Mouse (Mus musculus) intestine, embryonic 16.5 days (tissue): Measurements from ENCODE around the gene Krt88. TPM values are rescaled to one million over a fixed set of nuclear protein-coding genes. Genes with fewer than 3 reads are reported as not detected.

Source experiments
- ATAC-seq: fragments of 200-750 bp; cut with Nextera tagmentation; 2 replicates; pipeline ENCODE4 v1.8.0; 2017; ENCODE audit warnings: moderate TSS enrichment, moderate library complexity
- H3K27ac ChIP-seq: fragments of 300-500 bp; sonication (generic); 2 replicates; pipeline ENCODE4 v1.5.1; 2014; ENCODE audit warnings: mild to moderate bottlenecking, low read length
- H3K27me3 ChIP-seq: fragments of 300-500 bp; sonication (generic); replicated peaks from 2 replicates; pipeline ENCODE4 v1.6.1; 2014; ENCODE audit warnings: low read length, control low read depth, mixed read lengths; ENCODE audit not compliant: control insufficient read depth, insufficient read depth
- H3K36me3 ChIP-seq: fragments of 300-500 bp; sonication (generic); 2 replicates; pipeline ENCODE4 v1.6.1; 2014; ENCODE audit warnings: low read length, control low read depth; ENCODE audit not compliant: control insufficient read depth, insufficient read depth
- H3K4me1 ChIP-seq: fragments of 300-500 bp; sonication (generic); 2 replicates; pipeline ENCODE4 v1.6.1; 2014; ENCODE audit warnings: low read length, control low read depth, mixed read lengths; ENCODE audit not compliant: control insufficient read depth, insufficient read depth
- H3K4me2 ChIP-seq: fragments of 300-500 bp; sonication (generic); 2 replicates; pipeline ENCODE4 v1.6.1; 2014; ENCODE audit warnings: low read depth, low read length, control low read depth
- H3K4me3 ChIP-seq: fragments of 300-500 bp; sonication (generic); 2 replicates; pipeline ENCODE4 v1.5.1; 2014; ENCODE audit warnings: mild to moderate bottlenecking, low read length
- H3K9ac ChIP-seq: fragments of 300-500 bp; sonication (generic); 2 replicates; pipeline ENCODE4 v1.6.1; 2014; ENCODE audit warnings: low read depth, low read length
- H3K9me3 ChIP-seq: fragments of 300-500 bp; sonication (generic); 2 replicates; pipeline ENCODE4 v1.6.1; 2016; ENCODE audit warnings: low read length, control low read depth; ENCODE audit not compliant: control insufficient read depth
- WGBS: fragments of 180-500 bp; shearing (Covaris S2); extraction: QIAGEN DNeasy Blood & Tissue Kit; methylation state at CpG from one replicate; pipeline ENCODE4 v1.1.7; 2014; 5-methylcytosine and 5-hydroxymethylcytosine counted together
- polyA plus RNA-seq: library from polyadenylated mRNA; unstranded; fragments of >200 nt; fragmentation: Nextera tagmentation; extraction: Ambion mirVana; gene quantifications from 2 replicates; pipeline ENCODE4 v1.2.1, GENCODE M21; 2015

Krt88 gene
- polyA plus RNA-seq, 1 experiment from 2014 or later: 0.20 TPM

DNA sequence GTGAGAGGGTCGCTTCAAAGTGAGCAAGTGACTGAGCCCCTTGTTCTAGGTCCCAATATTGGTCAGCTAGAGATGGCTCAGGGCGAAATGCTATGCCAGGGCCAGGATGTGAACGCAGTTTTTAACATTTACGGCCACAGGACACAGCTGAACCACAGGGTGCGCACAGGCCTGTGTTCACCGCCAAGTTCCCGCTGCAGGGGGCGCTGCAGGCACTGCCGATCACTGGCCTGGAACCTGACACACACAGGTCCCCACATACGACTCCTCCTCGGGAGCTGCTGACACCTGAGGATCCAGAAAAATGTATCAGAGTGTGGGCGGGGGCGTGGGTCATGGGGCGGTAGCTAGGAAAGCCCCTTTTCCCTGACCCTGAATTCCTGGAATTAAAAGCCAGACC, 11.7 kb downstream of the Krt88 start:
- Histone ChIP-seq H3K27me3 (no peaks in the 10 kb centered on the region), H3K9me3 (0 out of 2 replicates have a peak, but pooled peaks cover 2% of the 10 kb centered on the region), H3K4me3 (no peak overlapping the region), H3K9ac (no peak overlapping the region), H3K36me3 (no peaks in the 10 kb centered on the region), H3K27ac (no peak overlapping the region), H3K4me2 (no peak overlapping the region), H3K4me1 (no peaks in the 10 kb centered on the region)
- ATAC-seq: no peak
- 74% methylated on average over 14 of the region's 14 CpGs for WGBS

DNA sequence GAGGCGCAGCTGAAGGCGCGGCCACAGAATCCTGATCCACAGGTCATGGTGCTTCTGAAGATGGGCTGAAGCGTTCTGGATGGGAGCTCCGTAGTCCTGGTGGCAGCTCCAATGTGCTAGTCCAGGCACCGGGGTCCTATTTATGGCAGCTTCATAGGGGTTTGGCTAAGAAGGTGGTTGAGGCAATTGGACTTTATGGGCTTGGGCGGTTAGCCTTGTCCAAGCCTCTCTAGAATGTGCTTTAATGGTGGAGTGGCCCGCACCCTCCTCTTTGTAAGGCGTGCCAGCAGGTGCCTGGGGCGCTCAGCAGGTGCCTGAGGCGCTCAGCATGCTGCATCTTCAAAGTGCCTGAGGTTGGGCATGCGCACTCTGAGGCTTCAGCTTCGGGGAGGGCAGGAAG, 16.1 kb downstream of the Krt88 start, which contains the start of gene Krt81:
Krt81 (minus strand) TSS at position 101 of the 400 bp plus-strand sequence.
- Histone ChIP-seq H3K27me3 (no peaks in the 10 kb centered on the region), H3K9me3 (no peaks in the 10 kb centered on the region), H3K36me3 (no peaks in the 10 kb centered on the region), H3K4me1 (no peaks in the 10 kb centered on the region), H3K27ac (no peak within 1 kb of the TSS), H3K4me2 (no peak within 1 kb of the TSS), H3K9ac (no peak within 1 kb of the TSS), H3K4me3 (no peak within 1 kb of the TSS)
- 81% methylated on average over 13 of the region's 13 CpGs for WGBS
- no peak for ATAC-seq

DNA sequence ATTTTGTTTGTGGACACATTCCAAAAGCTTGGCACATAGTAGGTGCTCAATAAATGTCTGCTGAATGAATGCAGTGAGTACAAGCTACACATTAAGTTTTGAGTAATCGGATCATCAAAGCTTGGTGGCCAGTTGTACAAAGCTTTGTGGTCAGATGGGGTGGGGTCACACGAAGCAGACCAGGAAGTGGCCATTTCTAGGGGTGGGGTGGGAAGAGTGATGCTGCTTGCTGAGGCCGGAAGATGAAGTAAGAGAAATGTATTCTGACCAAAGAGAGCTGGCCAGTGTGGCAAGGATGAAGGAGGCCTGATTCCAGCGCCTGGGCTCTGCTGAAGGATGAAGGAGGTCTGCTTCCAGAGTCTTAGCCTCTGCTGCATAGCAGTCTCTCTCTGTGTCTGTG, 21.5 kb downstream of the Krt88 start:
- Histone ChIP-seq H3K36me3 (no peaks in the 10 kb centered on the region), H3K4me1 (no peaks in the 10 kb centered on the region), H3K27me3 (no peaks in the 10 kb centered on the region), H3K4me2 (no peak overlapping the region), H3K9ac (no peak overlapping the region), H3K4me3 (no peak overlapping the region), H3K9me3 (no peaks in the 10 kb centered on the region), H3K27ac (no peak overlapping the region)
- ATAC-seq: no peak
- WGBS: 82% methylated on average over 4 of the region's 4 CpGs

DNA sequence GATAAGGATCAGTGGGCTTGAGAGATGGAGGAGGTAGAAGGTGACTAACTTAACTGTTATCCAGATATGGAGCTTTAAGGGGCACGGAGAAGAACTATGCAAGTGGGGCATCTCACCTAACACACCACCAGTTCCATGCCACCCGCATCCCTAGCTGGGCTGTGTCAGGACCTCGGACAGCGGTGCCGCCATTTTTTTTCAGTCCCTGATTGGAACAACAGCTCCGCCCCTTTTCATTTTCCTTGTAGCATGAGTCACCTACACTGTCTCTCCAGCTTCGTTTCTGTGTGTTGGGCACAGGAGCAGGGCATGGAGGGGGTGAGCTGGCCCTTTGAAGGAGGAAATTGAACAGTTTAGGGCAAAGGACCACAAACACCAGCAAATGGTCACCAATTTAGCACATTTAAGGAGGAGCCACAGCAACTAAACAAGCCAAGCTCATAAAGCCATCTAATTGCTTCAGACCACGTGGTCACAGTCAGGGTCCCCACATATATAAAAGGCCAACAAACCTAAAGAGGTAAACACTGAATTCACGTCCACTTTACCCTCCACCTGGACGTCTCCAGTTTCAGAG, 25.5 kb downstream of the Krt88 start, which contains the start of gene Krt86:
Krt86 (plus strand) TSS at position 527 of the 577 bp plus-strand sequence.
- Histone ChIP-seq H3K27ac (no peak within 1 kb of the TSS), H3K4me2 (no peak within 1 kb of the TSS), H3K9ac (no peak within 1 kb of the TSS), H3K4me3 (no peak within 1 kb of the TSS), H3K4me1 (no peaks in the 10 kb centered on the region), H3K9me3 (no peaks in the 10 kb centered on the region), H3K27me3 (no peaks in the 10 kb centered on the region), H3K36me3 (no peaks in the 10 kb centered on the region)
- ATAC-seq: peak; percentile 38
- 24% methylated on average over 10 of the region's 10 CpGs for WGBS

DNA sequence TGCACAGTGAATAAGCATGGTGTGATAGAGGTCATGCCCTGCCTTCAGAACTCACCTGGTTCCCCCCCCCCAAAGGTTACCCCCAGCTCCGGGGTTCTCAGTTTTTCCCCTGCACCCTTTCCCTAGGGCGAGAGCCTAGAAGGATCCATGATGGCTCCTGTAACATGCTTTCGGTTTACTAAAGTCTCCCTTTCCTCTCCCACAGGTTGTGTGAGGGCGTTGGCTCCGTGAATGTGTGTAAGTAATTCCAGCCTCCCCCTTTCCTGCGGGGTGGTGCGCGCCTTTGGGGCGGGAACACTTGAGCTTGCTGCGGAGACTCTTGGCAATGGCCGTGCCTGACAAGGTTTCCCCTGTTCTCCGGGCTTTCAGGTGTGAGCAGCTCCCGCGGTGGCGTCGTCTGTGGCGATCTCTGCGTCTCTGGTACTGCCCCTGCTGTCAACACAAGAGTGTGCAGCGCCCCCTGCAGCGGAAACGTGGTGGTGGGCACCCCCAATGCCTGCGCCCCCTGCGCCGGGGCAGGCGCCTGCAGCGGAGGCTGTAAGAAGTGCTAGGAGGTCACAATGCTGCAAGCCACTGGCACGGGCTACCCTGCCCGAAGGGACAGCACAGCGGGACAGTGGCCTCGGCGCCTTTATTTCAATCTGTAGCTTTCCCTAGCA, 31.6 kb downstream of the Krt88 start:
- Histone ChIP-seq H3K4me1 (0 out of 2 replicates have a peak, but pooled peaks cover 8% of the 10 kb centered on the region), H3K4me3 (peak overlapping the region; percentile 40), H3K36me3 (no peaks in the 10 kb centered on the region), H3K4me2 (peak overlapping the region; percentile 56), H3K27ac (no peak overlapping the region), H3K9me3 (no peaks in the 10 kb centered on the region), H3K9ac (peak overlapping the region; percentile 44), H3K27me3 (no peaks in the 10 kb centered on the region)
- WGBS: 5% methylated on average over 31 of the region's 31 CpGs
- peak; percentile 16; the same call in 1 of the 2 replicates for ATAC-seq

DNA sequence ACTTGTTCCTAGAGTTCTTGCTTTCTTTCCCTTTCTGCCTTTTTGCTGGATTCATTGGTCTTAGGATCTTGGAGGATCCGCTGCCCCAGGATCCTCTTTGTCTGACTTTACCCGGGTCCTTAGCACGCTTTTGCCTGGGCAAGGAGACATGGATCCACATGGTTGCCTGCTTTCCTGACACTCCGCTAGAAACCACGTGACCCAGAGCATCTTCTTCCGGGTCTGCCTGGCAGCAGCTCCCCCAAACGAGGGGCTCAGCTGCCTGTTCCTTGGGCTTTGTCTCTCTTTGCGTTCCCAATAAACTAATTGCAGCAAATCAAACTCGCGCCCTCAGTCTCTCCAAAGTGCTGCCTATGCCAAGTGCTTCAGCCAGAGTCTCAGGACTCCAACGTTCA, 32.1 kb downstream of the Krt88 start:
- peak overlapping the region; percentile 44 for H3K9ac ChIP-seq
- H3K4me3 ChIP-seq: peak overlapping the region; percentile 40
- no peak for ATAC-seq
- H3K27me3 ChIP-seq: no peaks in the 10 kb centered on the region
- peak overlapping the region; percentile 56 for H3K4me2 ChIP-seq
- H3K4me1 ChIP-seq: 0 out of 2 replicates have a peak, but pooled peaks cover 8% of the 10 kb centered on the region
- WGBS: 32% methylated on average over 11 of the region's 11 CpGs
- no peak overlapping the region for H3K27ac ChIP-seq
- no peaks in the 10 kb centered on the region for H3K9me3 ChIP-seq
- H3K36me3 ChIP-seq: no peaks in the 10 kb centered on the region

DNA sequence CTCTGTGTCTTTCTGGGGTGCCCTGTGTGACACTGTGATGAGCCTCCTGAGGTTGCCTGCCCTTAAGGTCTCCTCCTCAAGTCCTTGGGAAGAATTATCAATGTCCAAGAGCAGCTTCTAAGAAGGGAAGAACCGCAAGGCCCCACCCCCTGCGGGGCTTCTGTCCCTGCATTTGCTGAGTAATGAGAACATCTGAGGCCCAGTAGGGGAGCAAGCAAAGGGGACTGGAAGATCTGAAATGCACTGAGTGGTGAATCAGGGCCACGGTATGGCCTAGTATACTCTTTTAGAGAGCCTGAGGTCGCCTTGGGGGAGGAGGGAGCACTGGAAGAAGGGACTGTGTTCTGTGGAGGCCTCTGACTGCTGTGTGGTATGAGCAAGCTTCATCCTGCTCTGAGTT, 34.5 kb downstream of the Krt88 start:
- Histone ChIP-seq H3K9me3 (no peaks in the 10 kb centered on the region), H3K27me3 (no peaks in the 10 kb centered on the region), H3K4me1 (0 out of 2 replicates have a peak, but pooled peaks cover 8% of the 10 kb centered on the region), H3K27ac (no peak overlapping the region), H3K4me2 (no peak overlapping the region), H3K36me3 (no peaks in the 10 kb centered on the region), H3K4me3 (no peak overlapping the region), H3K9ac (no peak overlapping the region)
- no peak for ATAC-seq
- WGBS: 38% methylated on average over 4 of the region's 4 CpGs

DNA sequence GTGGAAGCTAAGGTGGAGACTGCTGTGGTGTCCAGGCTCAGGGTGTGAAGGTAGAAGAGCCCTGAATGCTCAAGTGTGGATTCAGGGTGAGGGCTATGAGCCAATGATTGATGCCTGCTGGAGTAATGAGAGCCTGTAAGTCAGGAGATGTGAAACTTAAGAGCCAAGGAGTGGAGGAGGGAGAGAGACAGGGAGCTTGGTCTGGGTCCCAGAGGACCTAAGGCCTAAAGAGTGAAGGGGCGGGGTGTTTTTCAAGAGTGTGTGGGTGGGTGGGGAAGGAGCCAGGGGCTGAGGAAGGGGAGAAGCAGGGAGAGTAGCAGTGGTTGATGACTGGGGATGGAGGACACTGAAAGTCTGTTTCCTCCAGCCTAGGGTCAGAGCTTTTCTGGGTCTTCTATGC, 36.1 kb downstream of the Krt88 start:
- no peak overlapping the region for H3K27ac ChIP-seq
- no peaks in the 10 kb centered on the region for H3K27me3 ChIP-seq
- H3K9ac ChIP-seq: no peak overlapping the region
- H3K4me3 ChIP-seq: no peak overlapping the region
- WGBS: 60% methylated on average over 1 of the region's 1 CpGs
- 0 out of 2 replicates have a peak, but pooled peaks cover 8% of the 10 kb centered on the region for H3K4me1 ChIP-seq
- H3K9me3 ChIP-seq: no peaks in the 10 kb centered on the region
- no peak for ATAC-seq
- no peak overlapping the region for H3K4me2 ChIP-seq
- no peaks in the 10 kb centered on the region for H3K36me3 ChIP-seq

DNA sequence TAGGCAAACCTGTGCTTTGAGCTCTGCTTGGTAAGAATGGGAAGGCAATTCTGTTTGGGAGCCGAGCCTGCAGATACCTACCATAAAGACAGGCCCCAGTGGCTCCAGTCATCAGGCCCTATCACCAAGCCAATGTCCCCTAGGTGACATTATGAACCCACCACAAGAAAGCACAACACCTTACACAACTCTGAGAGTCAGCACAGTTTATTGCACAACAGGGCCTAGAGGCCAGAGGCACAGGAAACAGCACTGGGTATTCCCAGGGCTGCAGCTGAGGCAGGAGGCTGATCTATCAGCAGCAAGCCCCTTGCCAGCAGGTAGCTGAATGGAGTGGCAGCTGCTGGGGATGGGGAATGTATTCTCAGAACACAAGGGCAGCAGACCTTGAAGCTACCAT, 37.4 kb downstream of the Krt88 start:
- no peaks in the 10 kb centered on the region for H3K9me3 ChIP-seq
- no peak overlapping the region for H3K27ac ChIP-seq
- H3K27me3 ChIP-seq: no peaks in the 10 kb centered on the region
- no peak for ATAC-seq
- H3K4me2 ChIP-seq: no peak overlapping the region
- no peaks in the 10 kb centered on the region for H3K36me3 ChIP-seq
- 62% methylated on average over 1 of the region's 1 CpGs for WGBS
- H3K4me3 ChIP-seq: no peak overlapping the region
- no peaks in the 10 kb centered on the region for H3K4me1 ChIP-seq
- H3K9ac ChIP-seq: no peak overlapping the region
